Mouse (Mus musculus) forebrain, embryonic 14.5 days (tissue): ENCODE measurements at regions not wholly inside any gene's neighbourhood (a gene's known extent, or its start where the extent isn't known, plus 50 kb on each side); places are given as distances from the start of the nearest gene placed in this dataset.

ENCODE experiments used
- ATAC-seq: fragments of 200-750 bp; cut with Nextera tagmentation; 2 replicates; pipeline ENCODE4 v1.8.0; 2017; ENCODE audit warnings: mild to moderate bottlenecking, moderate library complexity
- DNase-seq: peaks from one replicate; pipeline ENCODE4 v3.0.0-alpha.2; 2015; ENCODE audit warnings: low spot score
- H3K27ac ChIP-seq: fragments of 300-500 bp; sonication (generic); 2 replicates; pipeline ENCODE4 v1.5.1; 2014; ENCODE audit warnings: low read depth, mild to moderate bottlenecking, control low read depth, low read length, moderate library complexity
- H3K27me3 ChIP-seq: fragments of 300-500 bp; sonication (generic); replicated peaks from 2 replicates; pipeline ENCODE4 v1.6.1; 2014; ENCODE audit warnings: low read length, control low read depth, mixed read lengths; ENCODE audit not compliant: control insufficient read depth, insufficient read depth
- H3K36me3 ChIP-seq: fragments of 300-500 bp; sonication (generic); 2 replicates; pipeline ENCODE4 v1.6.1; 2014; ENCODE audit warnings: low read length, control low read depth; ENCODE audit not compliant: control insufficient read depth, insufficient read depth
- H3K4me1 ChIP-seq: fragments of 300-500 bp; sonication (generic); 2 replicates; pipeline ENCODE4 v1.6.1; 2014; ENCODE audit warnings: antibody characterized with exemption, low read length, control low read depth; ENCODE audit not compliant: control insufficient read depth, insufficient read depth
- H3K4me2 ChIP-seq: fragments of 300-500 bp; sonication (generic); 2 replicates; pipeline ENCODE4 v1.6.1; 2014; ENCODE audit warnings: mild to moderate bottlenecking, control low read depth, low read length
- H3K4me3 ChIP-seq: fragments of 300-500 bp; sonication (generic); 2 replicates; pipeline ENCODE4 v1.5.1; 2014; ENCODE audit warnings: low read depth, low read length, control low read depth
- H3K9ac ChIP-seq: fragments of 300-500 bp; sonication (generic); 2 replicates; pipeline ENCODE4 v1.6.1; 2014; ENCODE audit warnings: mild to moderate bottlenecking, low read length, control low read depth, moderate library complexity
- H3K9me3 ChIP-seq: fragments of 300-500 bp; sonication (generic); replicated peaks from 2 replicates; pipeline ENCODE4 v1.6.1; 2016; ENCODE audit warnings: low read length, control low read depth, mixed read lengths; ENCODE audit not compliant: control insufficient read depth
- whole genome bisulfite sequencing: fragments of 180-500 bp; shearing (Covaris S2); extraction: QIAGEN DNeasy Blood & Tissue Kit; methylation state at CpG from one replicate; pipeline ENCODE4 v1.1.7; 2014; 5-methylcytosine and 5-hydroxymethylcytosine counted together

- Histone ChIP-seq H3K4me3 (no peak overlapping the region), H3K9me3 (no peaks in the 10 kb centered on the region), H3K27me3 (no peaks in the 10 kb centered on the region), H3K4me2 (no peak overlapping the region), H3K36me3 (no peaks in the 10 kb centered on the region), H3K9ac (no peak overlapping the region), H3K4me1 (no peaks in the 10 kb centered on the region), H3K27ac (no peak overlapping the region)
- no peak for ATAC-seq
- 65% methylated on average over 7 of the region's 7 CpGs for WGBS
- DNase-seq = no peak
Observed at GRCm38 (mm10) chr1:184483371-184483770, 249.0 kb downstream of the Hlx start.

- ATAC-seq = no peak
- DNase-seq = no peak
- Histone ChIP-seq H3K9ac (no peak overlapping the region), H3K9me3 (no peaks in the 10 kb centered on the region), H3K36me3 (no peaks in the 10 kb centered on the region), H3K4me2 (no peak overlapping the region), H3K4me3 (no peak overlapping the region), H3K4me1 (no peaks in the 10 kb centered on the region), H3K27ac (no peak overlapping the region), H3K27me3 (no peaks in the 10 kb centered on the region)
- 86% methylated on average over 9 of the region's 9 CpGs for WGBS
Observed at GRCm38 (mm10) chr1:184482026-184482425, 250.4 kb downstream of the Hlx start.

GRCm38 (mm10) chr1:184480571-184481220 lies 251.7 kb downstream of the Hlx start:
- Histone ChIP-seq H3K4me2 (no peak overlapping the region), H3K27ac (no peak overlapping the region), H3K9me3 (no peaks in the 10 kb centered on the region), H3K4me3 (no peak overlapping the region), H3K36me3 (no peaks in the 10 kb centered on the region), H3K27me3 (no peaks in the 10 kb centered on the region), H3K9ac (no peak overlapping the region), H3K4me1 (no peaks in the 10 kb centered on the region)
- no peak for DNase-seq
- 93% methylated on average over 9 of the region's 9 CpGs for WGBS
- no peak for ATAC-seq

- no peaks in the 10 kb centered on the region for H3K36me3 ChIP-seq
- no peaks in the 10 kb centered on the region for H3K9me3 ChIP-seq
- ATAC-seq = no peak
- H3K27ac ChIP-seq = no peak overlapping the region
- H3K9ac ChIP-seq = no peak overlapping the region
- no peak for DNase-seq
- H3K4me3 ChIP-seq = no peak overlapping the region
- 89% methylated on average over 7 of the region's 7 CpGs for WGBS
- no peaks in the 10 kb centered on the region for H3K4me1 ChIP-seq
- no peaks in the 10 kb centered on the region for H3K27me3 ChIP-seq
- H3K4me2 ChIP-seq = no peak overlapping the region
Observed at GRCm38 (mm10) chr1:184478006-184478405, 254.4 kb downstream of the Hlx start.

- H3K4me3 ChIP-seq = no peak overlapping the region
- H3K36me3 ChIP-seq = no peaks in the 10 kb centered on the region
- 31% methylated on average over 9 of the region's 9 CpGs for WGBS
- H3K9me3 ChIP-seq = no peaks in the 10 kb centered on the region
- H3K4me1 ChIP-seq = no peaks in the 10 kb centered on the region
- H3K27ac ChIP-seq = no peak overlapping the region
- H3K27me3 ChIP-seq = 0 out of 2 replicates have a peak, but pooled peaks cover 3% of the 10 kb centered on the region
- no peak overlapping the region for H3K9ac ChIP-seq
- DNase-seq (no peak), ATAC-seq (no peak)
- H3K4me2 ChIP-seq = no peak overlapping the region
Observed at GRCm38 (mm10) chr1:184462481-184463124, 269.8 kb downstream of the Hlx start.

- no peak overlapping the region for H3K4me2 ChIP-seq
- no peak overlapping the region for H3K27ac ChIP-seq
- no peak for DNase-seq
- H3K9me3 ChIP-seq = no peaks in the 10 kb centered on the region
- no peak overlapping the region for H3K9ac ChIP-seq
- no peaks in the 10 kb centered on the region for H3K36me3 ChIP-seq
- H3K27me3 ChIP-seq = 0 out of 2 replicates have a peak, but pooled peaks cover 3% of the 10 kb centered on the region
- no peaks in the 10 kb centered on the region for H3K4me1 ChIP-seq
- no peak overlapping the region for H3K4me3 ChIP-seq
- no peak for ATAC-seq
Observed at GRCm38 (mm10) chr1:184461411-184461810, 271.0 kb downstream of the Hlx start.

GRCm38 (mm10) chr1:184456727-184457126 lies 275.7 kb downstream of the Hlx start:
- no peak overlapping the region for H3K4me3 ChIP-seq
- ATAC-seq (no peak), DNase-seq (no peak)
- H3K36me3 ChIP-seq = no peaks in the 10 kb centered on the region
- no peaks in the 10 kb centered on the region for H3K9me3 ChIP-seq
- no peak overlapping the region for H3K4me2 ChIP-seq
- H3K27ac ChIP-seq = no peak overlapping the region
- H3K27me3 ChIP-seq = no peaks in the 10 kb centered on the region
- H3K9ac ChIP-seq = no peak overlapping the region
- WGBS = 91% methylated on average over 8 of the region's 8 CpGs
- H3K4me1 ChIP-seq = no peaks in the 10 kb centered on the region

- no peak overlapping the region for H3K27ac ChIP-seq
- no peaks in the 10 kb centered on the region for H3K36me3 ChIP-seq
- H3K9me3 ChIP-seq = no peaks in the 10 kb centered on the region
- no peaks in the 10 kb centered on the region for H3K27me3 ChIP-seq
- no peak overlapping the region for H3K4me2 ChIP-seq
- DNase-seq (no peak), ATAC-seq (no peak)
- 53% methylated on average over 4 of the region's 4 CpGs for WGBS
- no peaks in the 10 kb centered on the region for H3K4me1 ChIP-seq
- no peak overlapping the region for H3K4me3 ChIP-seq
- no peak overlapping the region for H3K9ac ChIP-seq
Observed at GRCm38 (mm10) chr1:184454381-184454780, 278.0 kb downstream of the Hlx start.

- Histone ChIP-seq H3K4me1 (no peaks in the 10 kb centered on the region), H3K9ac (no peak overlapping the region), H3K9me3 (no peaks in the 10 kb centered on the region), H3K27me3 (no peaks in the 10 kb centered on the region), H3K4me2 (no peak overlapping the region), H3K27ac (no peak overlapping the region), H3K36me3 (no peaks in the 10 kb centered on the region), H3K4me3 (no peak overlapping the region)
- WGBS = 35% methylated on average over 5 of the region's 5 CpGs
- no peak for ATAC-seq
- peak; percentile 7 for DNase-seq
Observed at GRCm38 (mm10) chr1:184453673-184454072, 278.7 kb downstream of the Hlx start.
